Mouse (Mus musculus): ENCODE measurements around the gene Gkap1. TPM values are rescaled to one million over a fixed set of nuclear protein-coding genes. Genes with fewer than 3 reads are reported as not detected.

Gene Gkap1
- polyA plus RNA-seq, 1 experiment from 2014 or later, result 48.5 TPM

GRCm38 (mm10) chr13:58301961-58302360 is 26.5 kb upstream of the Gkap1 start:
- Histone ChIP-seq H3K4me2 (ENCODE audit: low read depth, low read length, severe bottlenecking) (no peak overlapping the region), H3K4me1 (replicated peaks; ENCODE audit: control insufficient read depth, insufficient read depth, low read length) (no peaks in the 10 kb centered on the region), H3K27me3 (ENCODE audit: control insufficient read depth, insufficient read depth, low read length) (no peaks in the 10 kb centered on the region), H3K36me3 (ENCODE audit: control insufficient read depth, insufficient read depth, low read length) (no peaks in the 10 kb centered on the region), H3K9ac (ENCODE audit: low read length) (no peak overlapping the region), H3K27ac (ENCODE audit: low read depth, low read length) (no peak overlapping the region), H3K9me3 (ENCODE audit: control insufficient read depth, low read length) (no peaks in the 10 kb centered on the region), H3K4me3 (ENCODE audit: low read depth, low read length) (no peak overlapping the region)
- DNase-seq (ENCODE audit: low spot score), result no peak
- ATAC-seq (replicated peaks; ENCODE audit: low FRiP score), result no peak
- WGBS, result 94% methylated on average over 6 of the region's 6 CpGs

- Histone ChIP-seq H3K9me3 (ENCODE audit: control insufficient read depth, low read length) (no peaks in the 10 kb centered on the region), H3K4me3 (ENCODE audit: low read depth, low read length) (no peak overlapping the region), H3K9ac (ENCODE audit: low read length) (no peak overlapping the region), H3K36me3 (ENCODE audit: control insufficient read depth, insufficient read depth, low read length) (no peaks in the 10 kb centered on the region), H3K4me2 (ENCODE audit: low read depth, low read length, severe bottlenecking) (no peak overlapping the region), H3K27ac (ENCODE audit: low read depth, low read length) (no peak overlapping the region), H3K27me3 (ENCODE audit: control insufficient read depth, insufficient read depth, low read length) (no peaks in the 10 kb centered on the region), H3K4me1 (replicated peaks; ENCODE audit: control insufficient read depth, insufficient read depth, low read length) (no peaks in the 10 kb centered on the region)
- WGBS, result 89% methylated on average over 3 of the region's 3 CpGs
- DNase-seq (ENCODE audit: low spot score) (no peak), ATAC-seq (replicated peaks; ENCODE audit: low FRiP score) (no peak)
These were observed 23.3 kb upstream of the Gkap1 start for GRCm38 (mm10) chr13:58298756-58299155.

GRCm38 (mm10) chr13:58295582-58295981 is 20.1 kb upstream of the Gkap1 start:
- no peak overlapping the region for H3K9ac ChIP-seq (ENCODE audit: low read length)
- no peak for DNase-seq (ENCODE audit: low spot score)
- no peak for ATAC-seq (replicated peaks; ENCODE audit: low FRiP score)
- H3K36me3 ChIP-seq (ENCODE audit: control insufficient read depth, insufficient read depth, low read length), result no peaks in the 10 kb centered on the region
- H3K27ac ChIP-seq (ENCODE audit: low read depth, low read length), result no peak overlapping the region
- H3K4me1 ChIP-seq (replicated peaks; ENCODE audit: control insufficient read depth, insufficient read depth, low read length), result peaks cover 4% of the 10 kb centered on the region; the same call in 1 of the 2 replicates
- H3K4me2 ChIP-seq (ENCODE audit: low read depth, low read length, severe bottlenecking), result no peak overlapping the region
- H3K9me3 ChIP-seq (ENCODE audit: control insufficient read depth, low read length), result no peaks in the 10 kb centered on the region
- no peak overlapping the region for H3K4me3 ChIP-seq (ENCODE audit: low read depth, low read length)
- no peaks in the 10 kb centered on the region for H3K27me3 ChIP-seq (ENCODE audit: control insufficient read depth, insufficient read depth, low read length)
- 83% methylated on average over 3 of the region's 3 CpGs for WGBS

GRCm38 (mm10) chr13:58292811-58293210 is 17.3 kb upstream of the Gkap1 start:
- H3K4me1 ChIP-seq (replicated peaks; ENCODE audit: control insufficient read depth, insufficient read depth, low read length), result peaks cover 4% of the 10 kb centered on the region; the same call in 1 of the 2 replicates
- no peak overlapping the region for H3K27ac ChIP-seq (ENCODE audit: low read depth, low read length)
- no peaks in the 10 kb centered on the region for H3K9me3 ChIP-seq (ENCODE audit: control insufficient read depth, low read length)

GRCm38 (mm10) chr13:58289308-58289707 is 13.8 kb upstream of the Gkap1 start:
- H3K36me3 ChIP-seq (ENCODE audit: control insufficient read depth, insufficient read depth, low read length), result no peaks in the 10 kb centered on the region
- WGBS, result 80% methylated on average over 1 of the region's 1 CpGs
- no peak overlapping the region for H3K4me3 ChIP-seq (ENCODE audit: low read depth, low read length)
- no peak for DNase-seq (ENCODE audit: low spot score)
- H3K27ac ChIP-seq (ENCODE audit: low read depth, low read length), result no peak overlapping the region
- H3K4me1 ChIP-seq (replicated peaks; ENCODE audit: control insufficient read depth, insufficient read depth, low read length), result peaks cover 4% of the 10 kb centered on the region; the same call in 1 of the 2 replicates
- ATAC-seq (replicated peaks; ENCODE audit: low FRiP score), result no peak
- no peak overlapping the region for H3K9ac ChIP-seq (ENCODE audit: low read length)
- H3K9me3 ChIP-seq (ENCODE audit: control insufficient read depth, low read length), result no peaks in the 10 kb centered on the region
- no peaks in the 10 kb centered on the region for H3K27me3 ChIP-seq (ENCODE audit: control insufficient read depth, insufficient read depth, low read length)
- H3K4me2 ChIP-seq (ENCODE audit: low read depth, low read length, severe bottlenecking), result no peak overlapping the region

More at GRCm38 (mm10) chr13:58292811-58293210, 17.3 kb upstream of the Gkap1 start:
- peak; percentile 61 for DNase-seq (ENCODE audit: low spot score)
- Histone ChIP-seq H3K4me3 (ENCODE audit: low read depth, low read length) (no peak overlapping the region), H3K36me3 (ENCODE audit: control insufficient read depth, insufficient read depth, low read length) (no peaks in the 10 kb centered on the region), H3K27me3 (ENCODE audit: control insufficient read depth, insufficient read depth, low read length) (no peaks in the 10 kb centered on the region), H3K4me2 (ENCODE audit: low read depth, low read length, severe bottlenecking) (no peak overlapping the region), H3K9ac (ENCODE audit: low read length) (no peak overlapping the region)
- WGBS, result 18% methylated on average over 5 of the region's 5 CpGs
- ATAC-seq (replicated peaks; ENCODE audit: low FRiP score), result no peak

GRCm38 (mm10) chr13:58287822-58288221 is 12.3 kb upstream of the Gkap1 start:
- DNase-seq (ENCODE audit: low spot score), result peak; percentile 92

GRCm38 (mm10) chr13:58283466-58283865 is 8.0 kb upstream of the Gkap1 start:
- WGBS, result 73% methylated on average over 4 of the region's 4 CpGs
- ATAC-seq (replicated peaks; ENCODE audit: low FRiP score) (no peak), DNase-seq (ENCODE audit: low spot score) (no peak)
- H3K27ac ChIP-seq (ENCODE audit: low read depth, low read length), result no peak overlapping the region
- H3K4me2 ChIP-seq (ENCODE audit: low read depth, low read length, severe bottlenecking), result no peak overlapping the region
- H3K4me3 ChIP-seq (ENCODE audit: low read depth, low read length), result no peak overlapping the region
- H3K9ac ChIP-seq (ENCODE audit: low read length), result no peak overlapping the region
- H3K36me3 ChIP-seq (ENCODE audit: control insufficient read depth, insufficient read depth, low read length), result no peaks in the 10 kb centered on the region
- H3K4me1 ChIP-seq (replicated peaks; ENCODE audit: control insufficient read depth, insufficient read depth, low read length), result no peaks in the 10 kb centered on the region
- H3K27me3 ChIP-seq (ENCODE audit: control insufficient read depth, insufficient read depth, low read length), result no peaks in the 10 kb centered on the region
- H3K9me3 ChIP-seq (ENCODE audit: control insufficient read depth, low read length), result no peaks in the 10 kb centered on the region

More at GRCm38 (mm10) chr13:58287822-58288221, 12.3 kb upstream of the Gkap1 start:
- no peaks in the 10 kb centered on the region for H3K27me3 ChIP-seq (ENCODE audit: control insufficient read depth, insufficient read depth, low read length)
- ATAC-seq (replicated peaks; ENCODE audit: low FRiP score), result peak; percentile 49; the same call in 1 of the 2 replicates
- peaks cover 3% of the 10 kb centered on the region; the same call in 1 of the 2 replicates for H3K4me1 ChIP-seq (replicated peaks; ENCODE audit: control insufficient read depth, insufficient read depth, low read length)
- no peak overlapping the region for H3K4me2 ChIP-seq (ENCODE audit: low read depth, low read length, severe bottlenecking)
- WGBS, result 12% methylated on average over 13 of the region's 13 CpGs
- no peak overlapping the region for H3K4me3 ChIP-seq (ENCODE audit: low read depth, low read length)
- H3K36me3 ChIP-seq (ENCODE audit: control insufficient read depth, insufficient read depth, low read length), result no peaks in the 10 kb centered on the region
- H3K9ac ChIP-seq (ENCODE audit: low read length), result no peak overlapping the region
- no peak overlapping the region for H3K27ac ChIP-seq (ENCODE audit: low read depth, low read length)
- no peaks in the 10 kb centered on the region for H3K9me3 ChIP-seq (ENCODE audit: control insufficient read depth, low read length)

GRCm38 (mm10) chr13:58281936-58282335 is 6.4 kb upstream of the Gkap1 start:
- H3K9ac ChIP-seq (ENCODE audit: low read length), result no peak overlapping the region
- H3K27me3 ChIP-seq (ENCODE audit: control insufficient read depth, insufficient read depth, low read length), result no peaks in the 10 kb centered on the region
- H3K4me3 ChIP-seq (ENCODE audit: low read depth, low read length), result no peak overlapping the region
- ATAC-seq (replicated peaks; ENCODE audit: low FRiP score), result no peak
- 65% methylated on average over 4 of the region's 4 CpGs for WGBS
- DNase-seq (ENCODE audit: low spot score), result no peak
- H3K4me2 ChIP-seq (ENCODE audit: low read depth, low read length, severe bottlenecking), result no peak overlapping the region
- no peak overlapping the region for H3K27ac ChIP-seq (ENCODE audit: low read depth, low read length)
- no peaks in the 10 kb centered on the region for H3K36me3 ChIP-seq (ENCODE audit: control insufficient read depth, insufficient read depth, low read length)
- no peaks in the 10 kb centered on the region for H3K9me3 ChIP-seq (ENCODE audit: control insufficient read depth, low read length)
- no peaks in the 10 kb centered on the region for H3K4me1 ChIP-seq (replicated peaks; ENCODE audit: control insufficient read depth, insufficient read depth, low read length)

GRCm38 (mm10) chr13:58280528-58280927 is 5.0 kb upstream of the Gkap1 start:
- ATAC-seq (replicated peaks; ENCODE audit: low FRiP score) (no peak), DNase-seq (ENCODE audit: low spot score) (no peak)
- Histone ChIP-seq H3K27me3 (ENCODE audit: control insufficient read depth, insufficient read depth, low read length) (no peaks in the 10 kb centered on the region), H3K4me1 (replicated peaks; ENCODE audit: control insufficient read depth, insufficient read depth, low read length) (no peaks in the 10 kb centered on the region; the same call in 1 of the 2 replicates), H3K9me3 (ENCODE audit: control insufficient read depth, low read length) (no peaks in the 10 kb centered on the region), H3K9ac (ENCODE audit: low read length) (no peak overlapping the region), H3K4me3 (ENCODE audit: low read depth, low read length) (no peak overlapping the region), H3K27ac (ENCODE audit: low read depth, low read length) (no peak overlapping the region), H3K36me3 (ENCODE audit: control insufficient read depth, insufficient read depth, low read length) (no peaks in the 10 kb centered on the region), H3K4me2 (ENCODE audit: low read depth, low read length, severe bottlenecking) (no peak overlapping the region)
- WGBS, result 88% methylated on average over 3 of the region's 3 CpGs

Measured in forebrain, embryonic 11.5 days (tissue).